Mouse (Mus musculus): ENCODE measurements around the gene Agap2.

GRCm38 (mm10) chr10:127061513-127061912, 13.6 kb upstream of the Agap2 start:
- no peak for TF ChIP-seq CTCF (IDR thresholded peaks at IDR 0.05)
- TF ChIP-seq EP300 (IDR thresholded peaks at IDR 0.05), result no peak

Measured in lung, postnatal 0 days (tissue).